Mouse (Mus musculus): ENCODE data around the gene Fam129a. TPM values are rescaled to one million over a fixed set of nuclear protein-coding genes. Genes with fewer than 3 reads are reported as not detected.
"Not testable (repeated sequence)": the region's sequence is repeated elsewhere in the genome, so short reads cannot be mapped to it uniquely, and the experiment has no call there.

Fam129a gene
- polyA plus RNA-seq, 3 experiments from 2014 or later, result 49.9 to 96.7 (median 68.7) TPM

DNA sequence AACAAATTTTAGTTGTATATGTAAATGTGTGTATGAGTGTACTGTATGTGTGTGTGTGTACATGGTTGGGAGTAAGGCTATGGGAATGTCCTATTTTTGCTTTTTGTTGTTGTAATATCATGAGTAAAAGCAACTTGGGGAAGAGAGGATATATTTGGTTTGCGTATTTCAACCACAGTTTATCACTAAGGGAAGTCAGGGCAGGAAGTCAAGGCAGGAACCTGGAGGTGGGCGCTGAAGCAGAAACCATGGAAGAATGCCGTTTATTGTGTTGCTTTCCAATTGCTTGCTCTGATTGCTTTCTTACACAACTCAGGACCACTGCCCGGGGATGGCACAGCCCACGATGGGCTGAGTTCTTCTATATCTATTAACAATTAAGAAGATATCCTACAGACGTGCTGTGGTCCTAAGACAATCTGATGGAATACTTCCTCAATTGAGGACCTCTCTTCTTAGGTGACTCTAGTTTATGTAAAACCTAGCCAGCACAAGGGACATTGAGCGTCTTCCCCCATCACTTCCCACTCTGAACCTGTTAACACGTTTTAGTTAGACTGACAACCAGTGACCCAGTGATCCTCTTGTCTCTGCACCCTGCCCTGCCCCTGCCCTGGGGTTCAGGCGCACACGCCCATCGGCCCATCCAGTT lies 13.7 kb downstream of the Fam129a start:
- ATAC-seq, result no peak

DNA sequence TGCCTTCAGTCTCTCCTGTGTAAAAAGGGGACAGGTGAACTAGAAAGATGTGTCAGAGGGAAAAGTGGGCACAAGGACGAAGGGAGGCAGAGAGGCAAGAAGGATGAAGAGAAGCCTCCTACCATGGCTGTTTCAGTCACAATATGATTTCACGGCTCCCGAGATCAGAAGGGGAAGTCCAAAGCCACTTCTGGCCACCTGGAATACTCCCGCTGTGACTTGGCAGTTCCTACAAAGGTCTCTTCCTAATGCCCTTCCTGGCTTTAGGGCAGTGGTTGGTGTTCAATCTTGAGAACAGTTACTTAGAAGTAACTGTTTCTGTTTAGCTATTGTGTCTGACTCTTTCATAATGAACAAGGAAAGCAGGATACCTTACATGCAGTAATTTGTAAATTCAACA lies 14.7 kb downstream of the Fam129a start:
- no peak for ATAC-seq

DNA sequence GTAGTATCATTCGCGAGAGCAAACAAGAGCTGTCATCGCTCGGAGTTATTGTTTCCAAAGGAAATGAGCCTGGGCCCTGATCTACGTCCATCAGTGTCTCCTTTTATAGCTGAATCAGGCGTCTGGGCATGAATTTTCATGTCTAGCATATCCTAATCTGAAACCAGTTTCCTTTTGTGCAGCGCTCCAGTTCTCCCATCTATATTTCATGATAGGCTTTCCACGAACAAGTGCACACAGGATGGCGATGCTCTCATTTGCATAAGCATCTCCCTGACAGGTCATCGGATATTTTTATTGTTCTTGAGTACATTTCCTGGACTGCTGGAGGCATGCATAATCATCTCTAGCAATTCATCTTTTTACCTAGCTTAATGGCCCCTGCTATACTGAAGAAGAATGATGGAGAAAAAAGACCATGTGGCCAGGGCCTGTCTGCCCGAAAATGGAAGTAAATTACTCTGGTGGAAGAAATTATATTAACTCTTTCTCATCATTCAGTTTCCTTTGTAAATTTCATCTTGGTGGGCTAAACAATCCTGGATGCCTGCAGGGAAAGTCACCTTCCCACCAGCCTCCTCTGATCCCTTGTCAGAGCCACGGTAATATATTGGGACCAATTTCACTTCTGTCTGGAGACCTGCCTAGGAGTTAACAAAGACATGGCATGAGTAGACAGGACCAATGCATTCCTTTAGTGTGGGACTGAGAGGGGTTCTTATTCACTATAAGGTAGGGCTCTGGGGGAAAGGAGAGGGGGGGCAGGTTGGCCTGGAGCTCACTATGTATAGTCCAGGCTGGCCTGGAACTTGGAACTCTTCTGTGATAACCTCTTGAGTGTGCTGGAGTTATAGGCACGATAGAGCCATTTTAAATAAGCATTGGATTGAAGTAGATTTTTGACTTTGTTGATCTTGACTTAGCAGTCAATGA lies 21.4 kb downstream of the Fam129a start:
- no peak for ATAC-seq

DNA sequence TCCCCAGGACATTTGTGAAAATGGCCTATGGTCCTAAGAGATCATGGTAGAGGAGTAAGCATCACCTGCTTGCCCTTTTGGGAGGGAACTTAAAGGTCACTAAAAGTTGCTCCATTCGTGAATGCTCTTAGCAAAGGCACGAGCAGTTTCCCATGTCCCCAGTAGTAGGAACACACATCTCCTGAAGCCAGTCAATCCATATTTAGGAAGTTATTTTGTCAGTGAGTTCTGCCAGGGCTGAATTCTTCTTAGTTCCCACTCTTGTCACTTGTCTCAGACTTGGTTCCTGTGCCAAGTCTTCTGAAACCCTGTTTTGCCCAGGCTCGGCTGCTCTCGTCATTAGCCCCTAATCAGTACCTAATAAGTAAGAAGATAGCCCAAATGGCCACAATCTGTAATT lies 23.9 kb downstream of the Fam129a start:
- ATAC-seq, result no peak

DNA sequence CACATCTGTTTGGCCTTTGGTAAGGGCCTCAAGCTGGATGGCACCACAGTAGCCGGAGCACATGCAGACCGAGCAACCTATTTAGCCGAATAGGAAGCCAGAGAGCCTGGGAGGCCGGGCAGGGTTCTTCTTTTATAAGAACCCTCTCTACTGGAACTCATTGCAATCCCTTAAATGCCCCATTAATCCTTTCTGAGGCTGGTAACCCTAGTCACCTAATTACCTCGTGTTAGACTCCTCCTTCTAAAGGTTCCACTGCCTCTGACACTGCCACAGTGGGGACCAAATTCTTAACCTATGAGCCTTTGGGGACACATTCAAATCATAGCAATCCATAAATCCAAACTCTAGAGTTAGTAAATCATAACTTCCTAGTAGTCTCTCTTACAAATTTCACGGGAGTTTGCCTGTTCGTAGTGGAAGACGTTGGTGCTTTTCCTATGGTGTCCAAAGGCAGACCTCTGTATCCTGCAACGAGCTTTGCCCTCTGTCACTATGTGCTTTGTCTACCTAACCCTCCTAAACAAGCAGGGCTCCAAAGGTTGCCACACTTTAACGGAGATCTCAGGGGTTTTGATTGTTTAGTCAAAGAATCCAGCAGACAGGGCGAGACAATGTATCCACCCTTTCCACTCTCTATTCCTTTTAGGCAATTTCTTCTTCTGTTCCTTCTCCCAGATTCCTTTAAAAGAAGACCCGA lies 24.8 kb downstream of the Fam129a start:
- ATAC-seq, result no peak

DNA sequence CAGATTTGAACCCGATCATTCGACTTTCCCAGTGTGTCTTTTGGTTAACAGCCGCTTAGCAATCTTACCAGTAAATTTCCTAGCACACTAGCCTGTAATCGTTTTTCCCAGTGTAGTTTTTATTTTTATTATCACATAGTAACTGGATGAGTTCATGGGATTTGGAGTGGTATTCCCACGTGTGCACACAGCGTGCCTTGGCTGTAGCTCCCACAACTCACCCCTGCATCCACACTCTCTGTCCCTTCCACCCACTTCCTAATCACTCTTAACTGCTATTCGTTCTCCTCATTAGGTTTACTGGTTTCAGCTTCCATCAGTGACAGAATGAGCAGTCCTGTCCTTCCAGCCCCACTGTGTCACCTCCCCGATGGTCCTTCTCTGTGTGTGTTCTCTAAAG lies 25.6 kb downstream of the Fam129a start:
- ATAC-seq, result no peak

DNA sequence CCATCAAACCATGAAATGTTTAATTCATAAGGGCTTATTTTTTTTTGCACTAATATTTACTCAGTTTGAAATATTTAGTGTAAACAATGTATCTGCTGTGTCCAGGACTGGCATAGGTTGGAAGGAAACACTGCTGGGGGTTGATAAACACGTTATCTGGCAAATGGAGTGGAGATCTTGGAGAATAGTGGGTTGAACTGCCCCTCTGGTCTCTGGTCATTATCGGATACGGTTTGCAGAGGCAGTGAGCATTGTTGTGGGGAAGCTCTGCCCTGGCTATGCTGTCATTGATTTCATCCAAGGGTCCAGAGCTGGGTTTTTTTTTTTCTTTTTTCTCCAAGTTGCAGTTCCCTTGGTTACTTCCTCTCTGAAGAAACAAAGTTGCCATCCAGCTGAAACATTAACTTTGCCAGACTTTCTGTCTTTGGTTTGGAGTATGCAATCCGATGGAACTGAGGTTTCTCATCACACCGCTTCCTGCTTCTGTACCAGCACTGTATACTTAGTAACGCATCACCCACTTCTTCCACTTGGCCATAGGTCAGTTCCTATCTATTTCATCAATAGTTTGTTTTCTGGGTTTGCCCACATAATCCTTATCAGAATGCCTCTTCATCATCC lies 26.8 kb downstream of the Fam129a start:
- ATAC-seq, result no peak

DNA sequence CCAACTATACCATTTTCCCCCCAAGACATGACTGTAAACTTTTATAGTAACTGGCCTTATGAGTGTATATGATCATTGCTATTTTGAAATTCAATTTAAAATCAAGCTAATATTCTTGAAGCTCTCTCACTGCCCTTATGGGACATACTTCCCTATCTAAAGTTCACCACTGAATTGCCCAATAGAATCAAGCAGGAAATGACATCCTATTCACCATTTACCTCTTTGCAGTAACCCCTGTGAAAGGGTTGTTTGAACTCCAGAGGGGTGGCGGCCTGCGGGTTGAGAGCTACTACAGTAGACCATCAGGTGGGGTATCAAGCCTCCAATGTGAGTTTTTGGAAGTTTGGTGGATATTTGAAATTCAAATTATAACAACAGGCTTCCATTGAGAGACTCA lies 27.9 kb downstream of the Fam129a start:
- no peak for ATAC-seq

DNA sequence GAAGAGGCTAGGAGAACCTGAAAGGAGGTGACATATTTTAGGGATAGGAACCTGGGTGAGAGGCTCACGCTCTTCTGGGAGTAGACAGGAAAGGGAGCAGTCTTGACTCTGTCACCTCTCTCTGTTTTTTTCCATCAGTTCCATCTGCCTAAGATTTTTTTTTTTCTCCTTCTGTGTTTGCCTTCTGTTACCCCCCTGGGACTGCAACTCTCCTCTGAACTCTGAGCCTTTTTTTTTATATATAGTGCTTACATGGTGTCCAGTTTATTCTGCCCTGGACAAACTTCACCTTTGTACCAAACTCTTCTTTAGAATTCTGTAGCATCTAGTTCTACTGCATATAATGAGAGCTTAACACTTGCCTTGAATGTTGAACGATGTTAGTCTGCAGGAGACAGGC lies 33.3 kb downstream of the Fam129a start:
- ATAC-seq, result no peak

DNA sequence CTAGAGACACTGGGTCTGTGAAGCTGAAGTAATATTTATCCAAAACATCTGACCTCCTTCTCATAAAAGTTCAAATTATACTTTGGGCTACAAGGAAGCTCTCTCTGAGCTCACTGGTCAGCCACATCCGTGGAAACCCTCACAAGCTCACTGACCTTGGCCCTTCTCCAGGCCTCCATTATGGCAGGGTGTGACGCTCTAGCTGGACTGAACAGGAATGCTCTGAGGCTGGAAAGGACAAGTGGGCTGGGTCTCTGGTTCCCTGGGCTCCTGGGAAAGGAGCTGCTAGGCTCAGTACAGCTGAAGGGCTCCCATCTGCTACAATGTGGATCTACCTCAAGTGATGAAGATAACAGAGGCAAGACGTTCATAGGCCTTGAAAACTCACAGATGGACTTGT lies 37.0 kb downstream of the Fam129a start:
- not testable (repeated sequence) for ATAC-seq

DNA sequence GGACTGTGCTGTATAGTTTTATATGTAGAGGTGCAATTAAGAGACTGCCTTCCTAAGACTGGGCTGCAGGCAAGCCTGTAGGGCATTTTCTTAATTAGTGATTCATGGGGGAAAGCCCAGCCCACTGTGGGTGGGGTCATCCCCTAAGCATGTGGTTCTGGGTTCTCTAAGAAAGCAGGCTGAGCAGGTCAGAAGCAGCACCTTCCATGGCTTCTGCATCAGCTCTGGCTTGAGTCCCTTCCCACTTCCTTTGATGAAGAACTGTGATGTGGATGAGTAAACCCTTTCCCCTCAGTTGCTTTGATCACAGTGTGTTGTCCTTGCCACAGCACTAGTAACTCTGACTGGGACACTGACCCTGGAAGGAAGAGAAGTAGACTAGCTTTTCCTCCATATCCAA lies 39.6 kb downstream of the Fam129a start:
- ATAC-seq, result no peak

DNA sequence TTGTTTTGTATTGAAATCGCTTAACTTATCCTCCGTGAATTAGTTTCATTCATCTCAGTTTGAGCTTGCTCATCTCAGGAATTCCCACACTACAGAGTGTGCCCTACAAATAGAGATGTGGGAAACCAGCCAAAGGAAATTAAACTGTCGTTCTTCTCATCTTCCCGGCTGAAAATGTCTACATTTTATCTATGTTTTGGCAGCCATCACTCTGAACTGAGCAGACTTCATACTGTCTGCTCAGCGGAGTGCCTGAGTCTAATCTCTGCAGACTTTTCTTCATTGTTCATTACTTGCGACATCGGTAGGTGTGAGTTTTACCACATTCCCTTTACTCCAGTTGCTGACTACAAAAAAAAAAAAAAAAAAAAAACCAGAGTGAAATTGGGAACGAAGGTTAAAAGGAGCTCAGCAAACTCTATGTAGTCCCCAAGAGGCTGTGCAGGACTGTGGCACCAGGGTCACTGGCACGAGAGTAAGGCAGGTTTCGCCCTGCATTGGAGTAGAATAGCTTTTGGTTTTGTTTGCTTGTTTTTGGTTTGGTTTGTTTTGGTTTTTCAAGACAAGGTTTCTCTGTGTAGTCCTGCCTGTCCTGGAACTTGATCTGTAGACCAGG lies 43.4 kb downstream of the Fam129a start:
- no peak for ATAC-seq

DNA sequence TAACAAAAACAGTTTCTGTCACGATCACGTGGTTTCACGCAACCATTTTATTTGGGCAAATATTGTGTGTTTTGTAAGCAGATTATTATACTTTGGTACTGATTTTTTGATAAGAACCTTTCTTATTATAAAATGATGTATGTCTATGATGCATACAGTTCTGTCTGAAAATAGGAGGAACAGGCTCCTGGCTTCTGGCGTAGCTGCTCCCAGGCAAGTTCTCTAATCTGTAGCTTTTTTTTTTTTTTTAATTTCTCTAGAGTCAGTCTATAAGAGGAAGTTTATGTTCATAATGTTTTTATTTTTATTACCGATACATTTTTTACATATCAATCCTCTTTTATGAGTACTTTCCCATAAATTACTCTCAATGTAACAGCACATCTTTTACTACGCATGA lies 44.6 kb downstream of the Fam129a start:
- no peak for ATAC-seq

DNA sequence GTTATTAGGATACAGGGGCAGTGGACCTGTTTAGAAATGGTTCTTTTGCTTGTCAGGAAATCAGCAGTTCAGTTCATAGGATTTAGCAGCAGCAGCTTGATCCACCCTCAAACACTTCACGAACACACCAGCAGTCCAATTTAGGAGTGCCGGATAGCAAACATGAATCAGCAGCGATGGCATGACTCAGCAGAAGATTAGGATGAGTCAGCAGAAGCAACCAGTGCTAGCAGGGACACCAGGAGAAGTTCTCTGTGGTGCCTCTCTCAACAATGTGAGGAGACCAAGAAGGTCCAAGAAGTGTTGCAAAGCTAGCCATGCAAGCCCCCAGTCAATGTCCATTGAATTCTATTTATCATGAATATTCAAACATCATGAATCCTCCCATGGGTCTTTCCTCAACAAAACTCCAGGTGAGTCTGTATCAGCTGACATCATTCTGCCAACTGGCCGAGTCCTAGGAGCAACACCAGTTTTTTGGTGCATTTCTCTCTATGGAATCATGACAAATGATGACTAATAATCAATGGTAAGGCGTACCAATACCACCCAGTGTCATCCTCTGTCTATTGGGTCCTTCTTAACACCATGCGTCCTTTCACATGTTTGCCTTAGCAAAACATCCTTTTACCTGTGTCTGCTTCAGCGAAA lies 45.7 kb downstream of the Fam129a start:
- no peak for ATAC-seq

DNA sequence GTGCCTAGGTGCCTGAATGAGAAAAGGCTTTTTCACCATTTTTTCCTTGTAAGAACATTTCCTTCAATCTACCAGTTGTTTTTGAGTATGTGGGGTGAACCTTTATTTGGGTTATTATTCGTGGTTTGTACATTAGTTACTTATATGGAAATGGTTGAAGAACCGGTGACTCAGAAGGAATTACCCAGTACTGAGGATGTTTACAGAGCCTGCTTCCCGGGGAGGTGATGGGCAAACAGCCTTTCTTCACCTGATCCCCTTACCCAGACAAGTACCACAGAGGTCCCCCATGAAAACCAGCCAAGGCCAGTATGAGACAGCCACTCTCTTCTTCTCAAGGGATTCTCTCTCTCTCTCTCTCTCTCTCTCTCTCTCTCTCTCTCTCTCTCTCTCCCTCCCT lies 47.3 kb downstream of the Fam129a start:
- ATAC-seq, result no peak

DNA sequence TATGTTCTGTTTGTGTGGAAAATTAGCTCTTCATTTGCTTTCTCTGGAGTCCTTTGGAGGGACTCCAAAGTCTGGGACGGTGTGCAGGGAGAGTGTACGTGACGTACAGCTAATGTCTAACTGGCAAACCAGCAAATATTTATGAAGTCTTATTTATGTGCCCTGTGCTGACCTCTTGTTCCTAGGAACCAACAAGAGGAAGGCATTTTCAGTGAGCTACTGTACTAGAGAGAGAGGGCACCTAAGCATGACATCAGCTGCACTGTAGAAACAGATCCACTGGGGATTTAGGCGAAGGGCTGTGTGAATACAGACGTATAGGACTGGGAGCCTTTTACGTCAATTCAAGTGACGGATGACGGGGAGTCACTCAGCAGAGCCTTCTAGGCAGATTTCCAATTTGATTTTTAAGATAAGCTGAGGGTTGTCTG lies 48.3 kb downstream of the Fam129a start:
- no peak for ATAC-seq

DNA sequence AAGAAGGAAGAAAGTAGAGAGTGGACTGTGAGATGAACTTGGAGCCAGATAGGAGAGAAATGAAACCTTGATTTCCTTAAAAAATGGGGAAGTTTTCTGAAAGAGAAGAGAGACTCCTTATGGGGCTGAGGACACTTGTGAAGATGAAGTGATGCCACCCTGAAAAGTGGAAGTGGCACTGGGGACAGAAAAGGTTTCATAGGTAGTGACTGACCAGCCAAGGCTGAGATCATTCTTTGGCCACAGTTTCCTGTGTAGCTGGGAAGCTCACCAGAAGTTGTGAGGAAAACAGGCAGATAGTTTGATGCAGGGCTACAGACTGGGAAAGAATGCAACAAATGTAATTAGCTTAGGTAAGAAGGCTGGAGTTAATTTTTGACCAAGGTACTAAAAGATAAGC lies 49.7 kb downstream of the Fam129a start:
- no peak for ATAC-seq

DNA sequence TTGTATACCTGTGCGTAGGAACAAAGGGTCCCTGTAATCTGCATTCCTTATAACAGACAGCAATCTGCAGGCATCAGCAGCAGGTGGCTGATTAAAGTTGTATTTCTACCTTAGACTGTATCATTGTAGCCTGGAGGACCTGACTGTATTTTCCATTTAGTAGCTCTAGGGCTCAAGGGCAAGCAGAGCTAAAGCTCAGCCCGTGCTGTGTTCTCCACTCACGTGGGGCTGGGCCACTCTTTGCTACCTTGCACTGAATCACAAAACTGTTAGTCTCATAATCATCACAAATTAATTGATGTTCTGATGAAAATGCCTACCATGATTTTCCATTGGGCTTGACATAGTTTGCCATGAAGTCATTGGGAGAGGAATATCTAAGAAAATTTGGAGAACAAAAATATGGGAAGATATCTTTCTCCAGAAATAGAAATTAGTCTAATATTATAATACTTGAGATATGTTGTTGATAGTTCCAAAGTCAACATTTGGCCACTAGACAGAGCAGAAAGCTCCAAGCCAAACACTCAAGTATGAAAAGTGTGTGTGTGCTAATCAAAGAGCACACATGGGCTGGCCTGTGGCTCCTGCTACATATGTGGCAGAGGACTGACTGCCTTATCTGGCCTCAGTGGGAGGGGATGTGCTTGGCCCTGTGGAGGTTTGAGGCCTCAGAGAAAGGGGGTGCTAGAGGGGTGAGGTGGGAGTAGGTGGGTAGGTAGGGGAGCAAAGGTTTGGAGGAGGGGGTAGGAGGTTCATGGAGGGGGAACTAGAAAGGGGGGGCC lies 53.6 kb downstream of the Fam129a start:
- ATAC-seq, result no peak

DNA sequence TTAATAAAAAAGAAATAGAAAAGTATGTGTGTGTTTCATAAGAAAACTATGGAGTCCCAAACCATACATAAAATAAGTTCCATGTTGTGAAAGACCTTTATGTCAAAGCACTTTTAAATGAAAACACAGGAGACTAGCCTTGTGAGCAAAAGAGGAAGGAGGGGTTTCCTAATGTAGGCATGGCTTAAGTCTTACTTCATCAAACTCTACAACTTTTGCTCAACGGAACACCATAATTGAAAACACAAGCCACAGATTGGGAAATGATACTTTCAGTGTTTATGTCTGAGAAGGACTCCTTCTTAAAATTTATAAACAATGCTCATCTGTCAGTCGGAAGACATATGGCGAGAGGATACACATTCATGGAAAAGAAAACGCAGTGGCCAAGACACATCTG lies 54.3 kb downstream of the Fam129a start:
- ATAC-seq, result no peak

DNA sequence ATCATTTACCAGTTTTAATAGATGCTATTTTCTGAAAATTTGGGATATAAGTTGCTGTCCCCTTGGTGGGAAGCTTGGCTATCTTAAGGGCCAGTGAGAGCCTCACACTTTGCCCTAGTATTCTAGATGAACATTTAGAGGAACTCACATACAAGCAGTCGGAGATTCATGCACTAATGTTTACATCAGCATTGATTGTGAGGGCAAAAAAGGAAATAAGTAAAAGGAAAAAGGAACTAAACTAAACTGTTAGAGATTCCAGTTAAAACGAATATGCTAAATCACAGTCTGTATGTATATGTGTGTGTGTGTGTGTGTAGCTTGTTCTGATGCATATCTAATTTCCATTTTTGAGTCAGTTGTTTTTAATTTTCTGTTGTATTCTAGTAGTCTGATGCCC lies 54.7 kb downstream of the Fam129a start:
- ATAC-seq, result no peak

DNA sequence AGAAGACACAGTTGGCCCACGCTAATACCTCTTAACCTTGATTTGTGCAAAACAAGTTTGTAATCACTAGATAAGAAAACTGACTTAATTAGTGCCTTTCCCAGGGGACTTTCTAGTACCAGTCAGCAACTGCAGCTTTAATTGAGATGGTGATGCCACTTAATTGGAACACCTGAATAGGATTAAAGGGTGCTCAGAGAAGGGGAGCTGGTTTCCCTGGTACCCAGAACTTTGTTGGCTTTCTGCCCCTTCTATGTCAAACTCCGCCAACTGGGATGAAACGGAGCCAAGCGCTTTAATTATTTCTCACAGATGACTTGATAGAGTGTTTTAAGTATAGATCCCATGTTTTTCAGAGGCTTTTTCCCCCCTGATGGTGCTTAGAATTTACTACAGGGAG lies 55.6 kb downstream of the Fam129a start:
- ATAC-seq, result no peak
